Mouse (Mus musculus): ENCODE results near the gene H2afy. TPM values are rescaled to one million over a fixed set of nuclear protein-coding genes. Genes with fewer than 3 reads are reported as not detected.
"Not testable (repeated sequence)": the region's sequence is repeated elsewhere in the genome, so short reads cannot be mapped to it uniquely, and the experiment has no call there.

Gene H2afy
- total RNA-seq, 1 experiment from 2014 or later: 235 TPM

DNA sequence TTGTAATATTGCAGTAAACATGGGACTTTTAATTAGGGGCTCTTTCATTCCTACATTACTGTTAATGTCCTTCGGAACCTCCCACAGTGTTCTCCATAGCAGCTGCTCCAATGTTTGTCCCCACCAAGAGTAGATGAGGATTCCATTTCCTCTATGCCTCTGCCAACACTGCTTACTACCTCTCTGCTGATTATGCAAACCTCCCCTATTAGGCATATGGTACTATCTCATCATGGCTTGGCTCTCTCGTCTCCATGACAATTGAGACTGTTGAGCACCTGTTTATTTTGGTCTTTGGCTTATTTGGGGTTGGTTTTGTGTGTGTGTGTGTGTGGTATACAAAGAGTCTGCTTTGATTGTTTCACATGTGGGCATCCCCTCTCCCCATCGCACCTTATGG, 95.5 kb downstream of the H2afy start:
- ATAC-seq (ENCODE audit: extremely low read depth, insufficient number of reproducible peaks, low FRiP score, poor library complexity, severe bottlenecking): no peak

DNA sequence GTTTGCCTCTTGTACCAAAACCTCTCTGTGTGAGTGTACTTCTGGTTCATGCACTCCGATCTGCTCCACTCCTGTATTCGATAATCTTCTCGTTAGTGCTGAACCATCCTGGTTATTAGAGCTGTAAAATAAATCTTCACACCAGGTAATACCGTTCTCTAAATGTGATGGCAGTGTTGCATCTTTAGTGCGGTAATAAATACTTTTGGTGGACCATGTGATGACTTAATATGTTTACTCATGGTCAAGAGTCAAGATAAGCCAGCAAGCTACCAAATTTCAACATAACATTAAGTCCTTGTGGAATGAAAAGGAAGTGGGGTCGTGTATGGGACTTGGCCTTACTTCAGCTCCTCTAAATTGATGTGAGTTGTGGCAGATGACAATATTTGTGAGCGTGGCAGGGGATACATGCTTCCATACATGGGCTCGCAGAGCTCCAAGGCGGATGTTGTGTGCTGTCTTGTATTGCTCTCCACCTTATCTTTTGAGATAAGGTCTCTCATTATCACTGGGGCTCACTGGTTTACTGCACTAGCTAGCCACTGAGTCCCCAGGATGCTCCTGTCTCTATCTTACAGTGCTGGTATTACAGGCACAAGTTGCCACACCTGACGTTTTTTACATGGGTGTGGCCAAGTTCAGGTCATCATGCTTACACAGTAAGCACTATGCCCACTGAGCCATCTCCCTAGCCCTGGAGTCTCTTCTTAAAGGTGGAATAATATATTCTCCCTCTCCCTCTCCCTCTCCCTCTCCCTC, 96.4 kb downstream of the H2afy start:
- no peak for ATAC-seq (ENCODE audit: extremely low read depth, insufficient number of reproducible peaks, low FRiP score, poor library complexity, severe bottlenecking)

DNA sequence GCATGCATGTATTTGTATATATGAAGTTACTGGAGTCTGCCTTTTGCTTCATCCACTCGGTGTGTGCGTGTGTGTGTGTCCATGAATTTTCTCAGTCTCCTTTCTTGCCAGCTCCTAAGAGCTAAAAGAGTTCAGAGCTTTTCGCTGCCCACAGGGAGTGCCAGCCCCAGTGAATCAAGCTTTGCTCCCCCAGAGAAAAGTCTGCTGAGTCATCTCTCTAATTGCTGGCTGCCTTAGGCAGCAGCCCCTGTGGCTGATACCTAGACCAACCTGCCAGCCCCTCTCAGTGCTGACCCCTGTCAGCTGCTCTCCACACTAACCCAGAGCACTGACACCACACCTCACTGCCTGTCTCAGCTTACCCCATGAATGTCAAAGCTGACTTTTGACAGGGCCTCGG, 107.2 kb downstream of the H2afy start:
- ATAC-seq (ENCODE audit: extremely low read depth, insufficient number of reproducible peaks, low FRiP score, poor library complexity, severe bottlenecking): no peak

DNA sequence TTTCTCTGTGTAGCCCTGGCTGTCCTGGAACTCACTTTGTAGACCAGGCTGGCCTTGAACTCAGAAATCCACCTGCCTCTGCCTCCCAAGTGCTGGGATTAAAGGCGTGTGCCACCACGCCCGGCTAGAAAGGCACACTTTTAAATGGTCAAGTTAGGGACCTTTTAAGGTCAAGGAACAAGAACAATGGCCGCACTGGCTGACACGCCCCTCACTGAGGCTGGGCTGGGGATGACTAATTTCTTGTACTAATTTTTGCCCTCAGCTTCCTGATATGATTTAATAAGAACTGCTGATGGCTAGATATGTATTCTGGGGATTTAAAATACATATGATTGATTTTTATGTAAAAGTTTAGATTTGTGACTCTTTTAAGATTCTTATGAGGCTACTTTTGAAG, 108.2 kb downstream of the H2afy start:
- ATAC-seq (ENCODE audit: extremely low read depth, insufficient number of reproducible peaks, low FRiP score, poor library complexity, severe bottlenecking): not testable (repeated sequence)

DNA sequence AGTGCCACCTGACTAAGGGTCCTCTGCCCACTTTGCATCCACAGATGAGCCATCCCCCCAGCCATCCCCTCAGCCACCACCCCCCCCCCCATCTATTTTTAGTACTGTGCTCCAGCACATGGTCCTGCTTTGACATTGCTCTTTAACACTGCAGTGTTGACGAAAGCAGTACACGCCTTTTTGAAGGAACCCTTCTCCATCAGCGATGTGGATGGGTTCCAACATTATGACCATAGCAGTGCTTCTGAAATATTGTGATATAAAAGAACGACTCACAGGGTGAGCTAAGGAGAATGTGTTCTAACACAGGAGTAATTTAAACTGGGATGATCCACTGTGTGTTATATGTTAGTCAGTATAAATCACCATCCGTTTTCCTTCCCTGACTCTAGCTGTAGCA, 109.5 kb downstream of the H2afy start:
- no peak for ATAC-seq (ENCODE audit: extremely low read depth, insufficient number of reproducible peaks, low FRiP score, poor library complexity, severe bottlenecking)

DNA sequence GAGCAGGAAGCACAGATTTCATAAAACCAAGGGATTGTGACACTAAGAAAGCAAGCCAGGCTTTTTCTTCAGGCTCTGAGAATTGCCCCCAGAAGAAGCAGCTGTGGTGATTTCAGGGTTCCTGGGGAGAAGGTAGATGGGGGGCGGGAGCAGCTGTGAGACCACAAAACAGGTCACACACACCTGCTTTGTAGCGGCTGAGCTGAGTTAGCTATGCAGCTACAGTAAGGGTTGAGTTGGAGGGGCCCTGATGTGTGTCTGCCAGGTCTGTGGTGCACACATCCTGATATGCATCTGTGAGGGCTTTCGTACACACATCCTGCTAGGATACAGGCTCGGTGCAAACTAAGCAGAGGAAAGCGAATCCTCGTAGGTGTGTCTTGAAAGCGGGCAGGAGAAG, 110.1 kb downstream of the H2afy start:
- no peak for ATAC-seq (ENCODE audit: extremely low read depth, insufficient number of reproducible peaks, low FRiP score, poor library complexity, severe bottlenecking)

DNA sequence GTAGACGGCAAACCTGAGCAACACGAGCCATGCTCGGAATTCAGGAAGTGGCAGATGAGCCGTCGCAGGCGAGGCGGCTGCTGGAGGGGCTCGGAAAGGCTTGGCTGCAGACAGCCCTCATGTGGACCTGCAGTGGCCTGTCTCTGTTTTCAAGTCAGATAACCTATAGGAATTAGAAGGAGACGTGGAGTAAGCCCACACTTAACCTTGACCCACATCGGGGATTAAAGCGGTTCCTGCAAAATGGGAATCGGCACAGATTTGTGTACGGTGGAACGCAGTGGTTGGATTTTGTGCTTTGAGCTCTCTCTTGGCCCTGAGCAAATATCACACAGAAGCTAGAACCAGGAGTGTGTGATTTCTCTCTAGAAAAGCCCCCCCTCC, 111.1 kb downstream of the H2afy start:
- ATAC-seq (ENCODE audit: extremely low read depth, insufficient number of reproducible peaks, low FRiP score, poor library complexity, severe bottlenecking): no peak

DNA sequence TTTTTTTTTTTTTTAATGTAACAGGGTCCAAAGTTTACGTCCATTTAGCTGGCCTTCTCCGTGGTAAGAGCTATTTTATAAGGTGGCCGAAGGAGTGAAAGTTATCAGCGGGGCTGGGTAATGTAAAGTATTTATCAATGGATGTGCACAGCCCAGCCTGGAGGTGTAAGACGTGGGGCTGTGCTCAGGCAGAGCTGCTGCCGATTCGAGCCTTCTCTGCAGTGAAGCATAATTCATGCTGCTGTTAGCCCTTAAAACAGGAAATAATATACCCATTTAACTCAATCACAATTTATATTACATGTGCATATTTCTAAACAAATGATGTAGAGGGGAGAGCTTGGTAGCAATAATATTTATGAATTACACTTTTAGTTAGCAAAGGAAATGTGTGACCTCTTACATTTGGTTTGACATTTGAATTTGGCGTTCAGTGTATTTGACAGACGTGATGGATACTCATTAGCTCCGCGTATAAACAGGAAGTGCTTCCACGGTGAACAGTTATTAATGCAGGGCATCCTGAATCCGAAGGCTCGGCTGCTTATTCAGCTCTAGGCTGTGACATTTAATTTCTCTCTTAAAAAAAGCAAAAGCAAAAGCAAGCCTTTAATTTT, 111.6 kb downstream of the H2afy start:
- no peak for ATAC-seq (ENCODE audit: extremely low read depth, insufficient number of reproducible peaks, low FRiP score, poor library complexity, severe bottlenecking)

Other genes starting within 250 kb of the H2afy start
- gene Tifab, start 42.5 kb upstream of the H2afy start, total RNA-seq (2017): 5.2 and 7.1 TPM in 2 replicates
- gene Neurog1, start 115.8 kb upstream of the H2afy start, total RNA-seq (2017): not detected in 2 replicates
- gene Cxcl14, start 160.2 kb upstream of the H2afy start, total RNA-seq (2017): not detected in 2 replicates